Mouse (Mus musculus) spleen, adult 2 months (tissue): ENCODE measurements around the gene Rbm7. TPM values are rescaled to one million over a fixed set of nuclear protein-coding genes. Genes with fewer than 3 reads are reported as not detected.
"Not testable (repeated sequence)": the region's sequence is repeated elsewhere in the genome, so short reads cannot be mapped to it uniquely, and the experiment has no call there.

Source experiments
- DNase-seq, 2 experiments: peaks; one replicate each; pipeline versions ENCODE4 v3.0.0 to v3.0.0-alpha.2; 2012 to 2021; ENCODE audit warnings: low spot score in 2 of 2, low read depth in 1 of 2
- H3K27ac ChIP-seq: fragments of 200-500 bp; 2 replicates; pipeline ENCODE4 v1.5.1; 2012; ENCODE audit warnings: low read length, inconsistent platforms; ENCODE audit not compliant: insufficient read depth
- H3K27me3 ChIP-seq: fragments of 200-500 bp; 2 replicates; pipeline ENCODE4 v1.6.1; 2012; ENCODE audit warnings: mild to moderate bottlenecking, moderate library complexity, low read length, inconsistent platforms; ENCODE audit not compliant: control insufficient read depth, insufficient read depth
- H3K36me3 ChIP-seq: fragments of 200-500 bp; 2 replicates; pipeline ENCODE4 v1.6.1; 2012; ENCODE audit warnings: mild to moderate bottlenecking, low read length, inconsistent platforms; ENCODE audit not compliant: control insufficient read depth, insufficient read depth
- H3K4me1 ChIP-seq: fragments of 200-500 bp; 2 replicates; pipeline ENCODE4 v1.6.1; 2011; ENCODE audit warnings: inconsistent platforms; ENCODE audit not compliant: control insufficient read depth, insufficient read depth, insufficient read length
- H3K4me3 ChIP-seq: fragments of 200-500 bp; 2 replicates; pipeline ENCODE4 v1.5.1; 2011; ENCODE audit warnings: mild to moderate bottlenecking, inconsistent platforms; ENCODE audit not compliant: insufficient read depth, insufficient read length; ENCODE audit errors: extremely low read depth
- CTCF ChIP-seq: fragments of 200-500 bp; IDR thresholded peaks from 2 replicates; pipeline ENCODE4 v1.5.1; 2011; ENCODE audit warnings: mild to moderate bottlenecking, inconsistent platforms; ENCODE audit not compliant: insufficient read depth, insufficient read length, insufficient replicate concordance; ENCODE audit errors: extremely low read depth
- POLR2A ChIP-seq: fragments of 200-500 bp; IDR thresholded peaks from 2 replicates; pipeline ENCODE4 v1.6.1; 2011; ENCODE audit warnings: low read depth, low read length, inconsistent platforms
- WGBS: fragments of 180-500 bp; shearing (Covaris S2); methylation state at CpG from one replicate; pipeline ENCODE4 v1.1.7; 2018; 5-methylcytosine and 5-hydroxymethylcytosine counted together
- polyA plus RNA-seq: library from polyadenylated mRNA; depleted of rRNA; stranded (reverse); fragments of >200 nt; gene quantifications from 2 replicates; pipeline ENCODE4 v1.2.3, GENCODE M21; 2012

The Rbm7 gene
- polyA plus RNA-seq, 1 experiment = 16.6 TPM

GRCm38 (mm10) chr9:48472441-48473025, 22.6 kb downstream of the Rbm7 start:
- TF ChIP-seq CTCF = no peak
- TF ChIP-seq POLR2A = no peak
- WGBS = 94% methylated on average over 15 of the region's 15 CpGs
- no peaks in the 10 kb centered on the region; the same call in 1 of the 2 replicates for H3K4me1 ChIP-seq
- no peak overlapping the region for H3K4me3 ChIP-seq
- no peak overlapping the region for H3K27ac ChIP-seq
- DNase-seq = no peak
- H3K36me3 ChIP-seq = peaks cover 19% of the 10 kb centered on the region
- no peaks in the 10 kb centered on the region for H3K27me3 ChIP-seq

- DNase-seq, H3K36me3 ChIP-seq, H3K27me3 ChIP-seq, H3K4me3 ChIP-seq, H3K4me1 ChIP-seq, H3K27ac ChIP-seq: not testable (repeated sequence)
- WGBS = 97% methylated on average over 5 of the region's 5 CpGs
These were observed 27.6 kb downstream of the Rbm7 start for GRCm38 (mm10) chr9:48467471-48467870.

DNA sequence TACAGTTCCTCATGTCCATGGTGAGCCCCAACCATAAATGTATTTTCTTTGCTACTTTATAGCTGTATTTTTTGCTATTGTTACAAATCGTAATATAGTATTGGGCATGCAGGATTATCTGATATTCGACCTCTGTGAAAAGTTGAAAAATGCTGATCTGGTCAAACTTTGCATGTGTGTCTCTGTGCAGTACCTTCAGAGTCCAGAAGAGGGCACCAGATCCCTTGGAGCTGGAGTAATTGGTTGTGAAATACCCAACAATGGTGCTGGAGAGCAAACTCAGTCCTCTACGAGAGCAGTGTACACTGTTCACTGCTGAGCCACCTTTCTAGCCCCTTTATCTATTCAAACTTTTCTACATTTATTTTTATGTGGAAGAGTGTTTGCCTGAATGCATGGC, 28.3 kb downstream of the Rbm7 start:
- DNase-seq = peak; percentile 44 to 73
- Histone ChIP-seq H3K27ac (no peak overlapping the region), H3K4me1 (peaks cover 3% of the 10 kb centered on the region; the same call in 1 of the 2 replicates), H3K27me3 (no peaks in the 10 kb centered on the region), H3K36me3 (peaks cover 7% of the 10 kb centered on the region), H3K4me3 (no peak overlapping the region)
- WGBS = 62% methylated on average over 3 of the region's 3 CpGs
- TF ChIP-seq CTCF = peak; percentile 72; the same call in 1 of the 2 replicates
- TF ChIP-seq POLR2A = no peak

GRCm38 (mm10) chr9:48465671-48466070, 29.4 kb downstream of the Rbm7 start:
- Histone ChIP-seq H3K4me1 (peaks cover 5% of the 10 kb centered on the region; the same call in 1 of the 2 replicates), H3K27me3 (no peaks in the 10 kb centered on the region), H3K4me3 (no peak overlapping the region), H3K27ac (no peak overlapping the region), H3K36me3 (peaks cover 5% of the 10 kb centered on the region)
- 97% methylated on average over 3 of the region's 3 CpGs for WGBS
- TF ChIP-seq CTCF (peak; percentile 48; the same call in 1 of the 2 replicates), POLR2A (no peak)
- no peak for DNase-seq

GRCm38 (mm10) chr9:48461545-48461944, 33.6 kb downstream of the Rbm7 start:
- Histone ChIP-seq H3K27ac (no peak overlapping the region), H3K4me1 (peaks cover 5% of the 10 kb centered on the region; the same call in 1 of the 2 replicates), H3K4me3 (no peak overlapping the region), H3K36me3 (no peaks in the 10 kb centered on the region), H3K27me3 (no peaks in the 10 kb centered on the region)
- no peak for TF ChIP-seq POLR2A
- no peak for TF ChIP-seq CTCF
- DNase-seq = no peak
- WGBS = 57% methylated on average over 3 of the region's 3 CpGs

- no peak for DNase-seq
- no peak overlapping the region for H3K27ac ChIP-seq
- 95% methylated on average over 8 of the region's 8 CpGs for WGBS
- TF ChIP-seq CTCF = no peak
- TF ChIP-seq POLR2A = no peak
- H3K27me3 ChIP-seq = no peaks in the 10 kb centered on the region
- H3K4me3 ChIP-seq = no peak overlapping the region
- no peaks in the 10 kb centered on the region for H3K36me3 ChIP-seq
- H3K4me1 ChIP-seq = peaks cover 5% of the 10 kb centered on the region; the same call in 1 of the 2 replicates
These were observed 34.4 kb downstream of the Rbm7 start for GRCm38 (mm10) chr9:48460720-48461119.

GRCm38 (mm10) chr9:48459391-48459790, 35.7 kb downstream of the Rbm7 start:
- no peak overlapping the region for H3K4me3 ChIP-seq
- no peak for DNase-seq
- no peak overlapping the region for H3K27ac ChIP-seq
- no peaks in the 10 kb centered on the region for H3K27me3 ChIP-seq
- WGBS = 89% methylated on average over 5 of the region's 5 CpGs
- no peaks in the 10 kb centered on the region for H3K36me3 ChIP-seq
- TF ChIP-seq CTCF (no peak), POLR2A (no peak)
- peaks cover 5% of the 10 kb centered on the region; the same call in 1 of the 2 replicates for H3K4me1 ChIP-seq
